Mouse (Mus musculus) bone marrow macrophage, adult 2 months (primary cell): ENCODE data around the gene Stk32c.

Experiments used
- CTCF ChIP-seq: IDR thresholded peaks from 2 replicates; pipeline ENCODE4 v1.5.1; 2012; ENCODE audit warnings: low read depth, mild to moderate bottlenecking, low read length, moderate library complexity
- POLR2A ChIP-seq: IDR thresholded peaks from 2 replicates; pipeline ENCODE4 v1.6.1; 2012; ENCODE audit warnings: mild to moderate bottlenecking, low read depth, low read length, borderline replicate concordance

DNA sequence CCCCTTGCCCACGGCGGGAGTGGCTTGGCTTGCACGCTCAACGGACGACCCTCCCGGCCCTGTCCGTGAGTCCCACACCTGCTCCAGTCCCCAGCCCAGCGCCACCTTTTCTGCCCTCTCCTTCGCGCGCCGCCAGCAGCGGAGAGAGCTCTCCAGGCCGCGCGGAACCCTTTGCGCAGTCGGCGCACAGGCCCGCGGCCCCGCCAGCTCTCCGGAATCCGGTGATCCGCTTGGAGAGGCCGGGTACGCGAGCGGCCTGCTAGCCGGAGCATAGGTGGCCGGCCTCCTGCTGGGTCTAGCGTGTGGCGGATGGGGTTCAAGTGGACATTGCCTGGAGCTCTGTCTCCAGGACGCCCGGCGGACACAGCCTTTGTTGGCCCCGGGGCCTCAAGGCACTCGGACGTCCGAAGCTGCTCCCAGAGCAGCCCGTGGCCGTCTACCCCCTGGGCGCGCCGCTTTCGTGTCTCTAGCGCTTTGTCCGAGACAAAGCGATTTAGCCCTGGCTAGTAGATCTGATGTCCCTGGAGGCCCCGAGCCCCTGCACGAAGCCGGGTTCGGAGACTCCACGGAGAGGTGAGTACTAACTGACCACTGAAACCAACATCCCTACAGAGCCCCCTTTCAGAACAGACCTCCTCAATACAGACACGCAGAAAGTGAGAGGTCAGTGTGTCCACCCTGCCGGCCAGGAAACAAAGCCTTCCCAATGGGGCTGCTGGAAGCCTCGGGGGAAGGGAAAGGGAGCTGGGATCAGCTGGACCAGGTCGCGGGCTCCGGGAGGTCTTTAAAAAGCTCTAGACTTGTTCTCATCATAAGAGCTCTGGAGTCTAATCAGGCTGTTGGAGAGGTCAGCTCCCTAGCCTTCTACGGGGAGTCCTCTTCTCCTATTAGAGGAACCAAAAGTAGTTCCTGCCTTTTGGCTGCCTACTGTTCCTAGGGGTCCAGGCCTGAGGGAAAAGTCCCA is 126.6 kb downstream of the Stk32c start:
- no peak for TF ChIP-seq CTCF
- TF ChIP-seq POLR2A, result no peak
